20 mouse cellular contexts compared by ENCODE assay signal in the genomic region with DNA sequence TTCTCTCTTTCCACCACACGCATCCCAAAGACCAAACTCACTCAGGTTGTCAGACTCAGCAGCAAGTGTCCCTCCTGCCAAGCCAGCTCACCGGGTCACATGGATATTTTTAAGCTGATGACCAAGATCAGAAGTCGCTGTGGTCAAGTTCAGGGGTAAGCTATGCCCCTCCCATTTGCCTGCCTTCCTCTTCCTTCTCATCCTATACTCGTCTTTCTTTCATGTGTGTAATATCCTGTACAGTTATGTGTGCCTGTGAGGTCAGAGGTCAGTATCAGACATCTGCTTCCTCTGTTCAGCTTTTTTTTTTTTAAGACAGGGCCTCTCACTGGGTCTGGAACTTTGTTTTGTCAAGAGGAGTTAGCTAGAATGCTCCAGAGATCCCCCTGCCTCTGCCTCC. TPM values are rescaled to one million over a fixed set of nuclear protein-coding genes. Genes with fewer than 3 reads are reported as not detected.
DNase-seq lines count a peak whose midpoint lies in the region; ATAC-seq and TF ChIP-seq lines count a peak whose summit lies in the region.
"Had no signal": no experiment of that assay in that cellular context is flagged by ENCODE, and none has a peak within 500 bp of the region (broad histone marks: within the 10 kb centered on the region; RNA-seq: fewer than 3 reads in every experiment).

No protein-coding gene starts in this region.

- no peaks in the 10 kb centered on the region for H3K36me3 ChIP-seq in CH12.LX (replicated peaks in 1 of 2; ENCODE audit: control insufficient read depth in 1 of 2, insufficient read depth in 1 of 2, low read length in 1 of 2)
- no peaks in the 10 kb centered on the region for H3K36me3 ChIP-seq in macrophage (ENCODE audit: inconsistent target)
- no peaks in the 10 kb centered on the region; the same call in 1 of the 2 replicates for H3K36me3 ChIP-seq in splenic B cell, adult 2 months (ENCODE audit: control insufficient read depth, insufficient read depth, low read length, poor library complexity, severe bottlenecking)
- H3K36me3 ChIP-seq in limb, embryonic 10.5 days: no peaks in the 10 kb centered on the region
- H3K36me3 ChIP-seq: embryonic facial prominence, embryonic 10.5 days; heart, embryonic 12.5 days; hindbrain, embryonic 12.5 days had no signal

- peaks cover 8 to 29% of the 10 kb centered on the region in 2 experiments for H3K4me1 ChIP-seq in CH12.LX (ENCODE audit: control insufficient read depth in 1 of 2, insufficient read depth in 2 of 2)
- H3K4me1 ChIP-seq in limb, embryonic 10.5 days: 0 out of 2 replicates have a peak, but pooled peaks cover 3% of the 10 kb centered on the region
- H3K4me1 ChIP-seq: forebrain, embryonic 13.5 days; hindbrain, embryonic 12.5 days had no signal

- H3K4me3 ChIP-seq in CH12.LX (replicated peaks in 1 of 3; ENCODE audit: low read depth in 2 of 3, low read length in 2 of 3, poor library complexity in 1 of 3): no peak overlapping the region
- H3K4me3 ChIP-seq in macrophage (ENCODE audit: inconsistent target): no peak overlapping the region
- no peak overlapping the region for H3K4me3 ChIP-seq in limb, embryonic 10.5 days
- H3K4me3 ChIP-seq: embryonic facial prominence, embryonic 10.5 days; forebrain, embryonic 13.5 days; heart, embryonic 12.5 days; hindbrain, embryonic 12.5 days had no signal

- in situ Hi-C loops in CH12.LX (cut with MboI; ENCODE audit: low pct_ligation_motif_present, low pct_unique_long_range_greater_than_20kb, low sequenced_read_pairs): no loop called here

- ATAC-seq in cerebellum, adult (ENCODE audit: insufficient number of reproducible peaks, low FRiP score, low TSS enrichment): no peak
- ATAC-seq: CD4-positive, CD25-positive, alpha-beta regulatory T cell, adult 4 months; forebrain, embryonic 13.5 days; forebrain, postnatal 0 days; hindbrain, embryonic 16.5 days had no signal

- no peak; the same call in 1 of the 2 replicates for TF ChIP-seq RAD21 in CH12.LX (IDR thresholded peaks at IDR 0.05; ENCODE audit: low read depth, low read length)

- dilution Hi-C loops in CH12.LX (cut with MboI; ENCODE audit: extremely low pct_ligation_motif_present, extremely low pct_unique_long_range_greater_than_20kb, low sequenced_read_pairs): no loop called here

- H3K27me3 ChIP-seq in CH12.LX (replicated peaks): no peaks in the 10 kb centered on the region
- no peaks in the 10 kb centered on the region for H3K27me3 ChIP-seq in splenic B cell, adult 2 months (ENCODE audit: control insufficient read depth, insufficient read depth, low read length, poor library complexity, severe bottlenecking)
- H3K27me3 ChIP-seq in limb, embryonic 10.5 days (ENCODE audit: low read depth, poor library complexity, severe bottlenecking): no peaks in the 10 kb centered on the region
- H3K27me3 ChIP-seq: forebrain, embryonic 13.5 days; heart, embryonic 12.5 days; hindbrain, embryonic 12.5 days had no signal

- WGBS in macrophage (ENCODE audit: missing documents): 34% methylated on average over 4 of the region's 4 CpGs
- WGBS in limb, embryonic 10.5 days: 77% methylated on average over 4 of the region's 4 CpGs

- H3K9ac ChIP-seq in CH12.LX (ENCODE audit: insufficient read depth, low read depth): no peak overlapping the region
- H3K9ac ChIP-seq: forebrain, embryonic 13.5 days; forebrain, postnatal 0 days; heart, embryonic 12.5 days; hindbrain, embryonic 12.5 days had no signal

- DNase-seq in 416B (ENCODE audit: low read depth) (peak; percentile 85), CH12.LX (ENCODE audit: extremely low read depth) (peak; percentile 94)
- peak; percentile 2 for DNase-seq in splenic B cell, adult 2 months (ENCODE audit: low read depth, low spot score)
- no peak for DNase-seq in thymus, postnatal 36 days
- DNase-seq in limb, embryonic 10.5 days (ENCODE audit: low spot score): no peak
- DNase-seq: adrenal gland, postnatal 10 days; cerebellum, adult 11-12 months; cerebellum, adult 9-10 months; cerebellum, postnatal 25 days; forebrain, postnatal 0 days; gastrocnemius, postnatal 14 days; heart, postnatal 36 days had no signal

- H3K27ac ChIP-seq in CH12.LX (ENCODE audit: insufficient read depth, low read depth): no peak overlapping the region
- 0 out of 2 replicates have a peak overlapping the region, but pooled peaks have one; percentile 0 for H3K27ac ChIP-seq in macrophage
- no peak overlapping the region for H3K27ac ChIP-seq in limb, embryonic 10.5 days
- H3K27ac ChIP-seq: embryonic facial prominence, embryonic 10.5 days; forebrain, embryonic 13.5 days; hindbrain, embryonic 12.5 days had no signal

- TF ChIP-seq CTCF in CH12.LX (conservative IDR thresholded peaks at IDR 0.05 in 1 of 2, IDR thresholded peaks at IDR 0.05 in 1 of 2; ENCODE audit: low read depth in 2 of 2, low read length in 2 of 2): no peak

- peak; percentile 80 for TF ChIP-seq EP300 in CH12.LX (IDR thresholded peaks at IDR 0.05; ENCODE audit: low read length)

- no peak overlapping the region for H3K4me2 ChIP-seq in CH12.LX (ENCODE audit: insufficient read depth, low read depth, poor library complexity, severe bottlenecking)
- H3K4me2 ChIP-seq: forebrain, embryonic 13.5 days; heart, embryonic 12.5 days; hindbrain, embryonic 12.5 days had no signal

- peak; percentile 28; the same call in 1 of the 2 replicates for TF ChIP-seq POLR2A in CH12.LX (IDR thresholded peaks at IDR 0.05; ENCODE audit: low read depth, low read length)

- H3K9me3 ChIP-seq in CH12.LX (replicated peaks; ENCODE audit: low read length): no peaks in the 10 kb centered on the region
- H3K9me3 ChIP-seq in limb, embryonic 10.5 days (replicated peaks): no peaks in the 10 kb centered on the region
- H3K9me3 ChIP-seq: embryonic facial prominence, embryonic 10.5 days; forebrain, embryonic 13.5 days; heart, embryonic 12.5 days; hindbrain, embryonic 12.5 days had no signal

- H3K79me2 ChIP-seq in CH12.LX (replicated peaks; ENCODE audit: control insufficient read depth, extremely low read depth, insufficient read depth, poor library complexity, severe bottlenecking) (no peaks in the 10 kb centered on the region), macrophage (ENCODE audit: inconsistent target) (no peaks in the 10 kb centered on the region)

TF ChIP-seq in CH12.LX, 34 proteins besides CTCF, POLR2A, EP300 and RAD21 (continues in another document):
- TF ChIP-seq ZC3H11A (IDR thresholded peaks at IDR 0.05; ENCODE audit: low read depth, low read length): no peak
- TF ChIP-seq MEF2A (IDR thresholded peaks at IDR 0.05; ENCODE audit: borderline replicate concordance, low read depth, low read length): peak; percentile 96
- no peak for TF ChIP-seq UBTF (IDR thresholded peaks at IDR 0.05; ENCODE audit: low read depth, low read length)
- TF ChIP-seq MYC (IDR thresholded peaks at IDR 0.05; ENCODE audit: low read depth, low read length): peak; percentile 52; the same call in 1 of the 2 replicates
- no peak for TF ChIP-seq POLR2AphosphoS2 (IDR thresholded peaks at IDR 0.05; ENCODE audit: low read depth, low read length)
- peak; percentile 92 for TF ChIP-seq JUND (conservative IDR thresholded peaks at IDR 0.05; ENCODE audit: low read depth, low read length)
- TF ChIP-seq PAX5 (IDR thresholded peaks at IDR 0.05; ENCODE audit: low read length): no peak
- peak; percentile 69; the same call in 1 of the 2 replicates for TF ChIP-seq RCOR1 (conservative IDR thresholded peaks at IDR 0.05; ENCODE audit: low read depth, low read length)
- TF ChIP-seq JUN (IDR thresholded peaks at IDR 0.05; ENCODE audit: insufficient read depth, low read depth, low read length): peak; percentile 84
- TF ChIP-seq SMC3 (IDR thresholded peaks at IDR 0.05; ENCODE audit: low read depth, low read length): no peak; the same call in 1 of the 2 replicates
- TF ChIP-seq MAFK (IDR thresholded peaks at IDR 0.05; ENCODE audit: insufficient replicate concordance, low read length): peak; percentile 47; the same call in 1 of the 2 replicates
- peak; percentile 71 for TF ChIP-seq ETS1 (conservative IDR thresholded peaks at IDR 0.05; ENCODE audit: low read depth, low read length)
- TF ChIP-seq MXI1 (IDR thresholded peaks at IDR 0.05; ENCODE audit: low read depth, low read length): no peak; the same call in 1 of the 2 replicates
- TF ChIP-seq BHLHE40 (IDR thresholded peaks at IDR 0.05; ENCODE audit: low read depth, low read length): peak; percentile 68; the same call in 1 of the 2 replicates
- TF ChIP-seq KAT2A (IDR thresholded peaks at IDR 0.05; ENCODE audit: insufficient replicate concordance, low read length): 0 out of 2 replicates have a peak, but pooled peaks have one; percentile 47
- no peak for TF ChIP-seq NRF1 (IDR thresholded peaks at IDR 0.05; ENCODE audit: low read depth, low read length)
- TF ChIP-seq TCF12 (IDR thresholded peaks at IDR 0.05; ENCODE audit: low read depth, low read length): peak; percentile 46; the same call in 1 of the 2 replicates
- no peak for TF ChIP-seq CHD1 (IDR thresholded peaks at IDR 0.05; ENCODE audit: low read depth, low read length)
- peak; percentile 97 for TF ChIP-seq IRF4 (IDR thresholded peaks at IDR 0.05; ENCODE audit: low read depth, low read length)
- no peak; the same call in 1 of the 2 replicates for TF ChIP-seq USF1 (IDR thresholded peaks at IDR 0.05; ENCODE audit: low read depth, low read length)
- TF ChIP-seq ZMIZ1 (IDR thresholded peaks at IDR 0.05; ENCODE audit: low read depth, low read length): no peak

RNA-seq across cellular contexts. Expression of gene Socs2, which starts 25.4 kb away (rescaled TPM):
- total RNA-seq in CH12.LX (2012; rRNA removed): 7.8 and 8.1 TPM in 2 replicates
- 13.8 and 15.7 TPM in 2 replicates for total RNA-seq in CH12.LX (2014; rRNA removed)
- polyA plus RNA-seq in CH12.LX (2012; ENCODE audit: insufficient read length, low read depth): 12.0 and 16.3 TPM in 2 replicates
- 1 to 10 TPM in 17 of 26 experiments, under 1 TPM in 7, not detected in 2; 0.26 to 6.4 (median 1.7) TPM for total RNA-seq in macrophage (2018; cell fraction: chromatin; rRNA removed)
- total RNA-seq in macrophage (2018; cell fraction: cytosol; rRNA removed): 1 to 10 TPM in 8 of 26 experiments, under 1 TPM in 18; 0.34 to 2.7 (median 0.80) TPM
- 1 to 10 TPM in 25 of 26 experiments, under 1 TPM in 1; 0.89 to 7.0 (median 2.6) TPM for total RNA-seq in macrophage (2018; cell fraction: nucleus; rRNA removed)
- polyA plus RNA-seq in macrophage (2018): 0.91 to 1.5 TPM (median 1.1 TPM) in 3 replicates
- polyA plus RNA-seq in limb, embryonic 10.5 days (2016; fragmentation: Nextera tagmentation; extraction: Ambion mirVana): 34.5 and 40.8 TPM in 2 replicates

RNA-seq across cellular contexts. Expression of gene Mrpl42, which starts 59.4 kb away (rescaled TPM):
- total RNA-seq in CH12.LX (2012; rRNA removed) (161 and 198 TPM in 2 replicates), CH12.LX (2014; rRNA removed) (381 and 389 TPM in 2 replicates)
- polyA plus RNA-seq in CH12.LX (2012; ENCODE audit: insufficient read length, low read depth) (197 and 223 TPM in 2 replicates), macrophage (2018) (84.5 to 233 TPM (median 194 TPM) in 3 replicates)
- 10 to 100 TPM in 14 of 26 experiments, 1 to 10 TPM in 12; 1.5 to 28.7 (median 11.6) TPM for total RNA-seq in macrophage (2018; cell fraction: chromatin; rRNA removed)
- 100 to 1,000 TPM in 7 of 26 experiments, 10 to 100 TPM in 19; 60.9 to 134 (median 93.5) TPM for total RNA-seq in macrophage (2018; cell fraction: cytosol; rRNA removed)
- total RNA-seq in macrophage (2018; cell fraction: nucleus; rRNA removed): 10 to 100 TPM in 17 of 26 experiments, 1 to 10 TPM in 9; 2.7 to 26.9 (median 14.3) TPM
- 356 and 383 TPM in 2 replicates for polyA plus RNA-seq in limb, embryonic 10.5 days (2016; fragmentation: Nextera tagmentation; extraction: Ambion mirVana)

Comparison
In these comparisons a context has a peak if more than half of its experiments do, and no peak if none do; other contexts are left out.
1. DNase-seq: peak in 416B (single experiment), CH12.LX (single experiment) and splenic B cell, adult 2 months (single experiment); none in thymus, postnatal 36 days (0 of 2) and limb, embryonic 10.5 days (single experiment).